Mouse (Mus musculus) midbrain, embryonic 16.5 days (tissue): ENCODE results near the gene Ntn5. TPM values are rescaled to one million over a fixed set of nuclear protein-coding genes. Genes with fewer than 3 reads are reported as not detected.

Source experiments
- ATAC-seq: fragments of 200-750 bp; cut with Nextera tagmentation; 2 replicates; pipeline ENCODE4 v1.8.0; 2017; ENCODE audit warnings: moderate TSS enrichment
- H3K27ac ChIP-seq: fragments of 300-500 bp; sonication (generic); 2 replicates; pipeline ENCODE4 v1.5.1; 2014; ENCODE audit warnings: mild to moderate bottlenecking, low read length, mixed read lengths
- H3K27me3 ChIP-seq: fragments of 300-500 bp; sonication (generic); 2 replicates; pipeline ENCODE4 v1.6.1; 2014; ENCODE audit warnings: low read depth, low read length, mixed read lengths; ENCODE audit not compliant: control insufficient read depth, insufficient read depth
- H3K36me3 ChIP-seq: fragments of 300-500 bp; sonication (generic); 2 replicates; pipeline ENCODE4 v1.6.1; 2014; ENCODE audit warnings: mild to moderate bottlenecking, low read length, moderate library complexity, mixed read lengths; ENCODE audit not compliant: control insufficient read depth, insufficient read depth
- H3K4me1 ChIP-seq: fragments of 300-500 bp; sonication (generic); 2 replicates; pipeline ENCODE4 v1.6.1; 2014; ENCODE audit warnings: mild to moderate bottlenecking, low read length, mixed read lengths; ENCODE audit not compliant: control insufficient read depth, insufficient read depth
- H3K4me2 ChIP-seq: fragments of 300-500 bp; sonication (generic); 2 replicates; pipeline ENCODE4 v1.6.1; 2014; ENCODE audit warnings: mild to moderate bottlenecking, low read length, mixed read lengths
- H3K4me3 ChIP-seq: fragments of 300-500 bp; sonication (generic); 2 replicates; pipeline ENCODE4 v1.5.1; 2014; ENCODE audit warnings: low read depth, mild to moderate bottlenecking, low read length, moderate library complexity, mixed read lengths
- H3K9ac ChIP-seq: fragments of 300-500 bp; sonication (generic); 2 replicates; pipeline ENCODE4 v1.6.1; 2014; ENCODE audit warnings: low read depth, low read length, mixed read lengths
- H3K9me3 ChIP-seq: fragments of 300-500 bp; sonication (generic); replicated peaks from 2 replicates; pipeline ENCODE4 v1.6.1; 2014; ENCODE audit warnings: mild to moderate bottlenecking, low read length, mixed read lengths; ENCODE audit not compliant: control insufficient read depth, poor library complexity, severe bottlenecking
- WGBS: fragments of 180-500 bp; shearing (Covaris S2); extraction: QIAGEN DNeasy Blood & Tissue Kit; methylation state at CpG from one replicate; pipeline ENCODE4 v1.1.7; 2014; 5-methylcytosine and 5-hydroxymethylcytosine counted together
- polyA plus RNA-seq: library from polyadenylated mRNA; unstranded; fragments of >200 nt; fragmentation: Nextera tagmentation; extraction: Ambion mirVana; gene quantifications from 2 replicates; pipeline ENCODE4 v1.2.1, GENCODE M21; 2015

The Ntn5 gene
- polyA plus RNA-seq, 1 experiment from 2014 or later = 0.23 TPM

DNA sequence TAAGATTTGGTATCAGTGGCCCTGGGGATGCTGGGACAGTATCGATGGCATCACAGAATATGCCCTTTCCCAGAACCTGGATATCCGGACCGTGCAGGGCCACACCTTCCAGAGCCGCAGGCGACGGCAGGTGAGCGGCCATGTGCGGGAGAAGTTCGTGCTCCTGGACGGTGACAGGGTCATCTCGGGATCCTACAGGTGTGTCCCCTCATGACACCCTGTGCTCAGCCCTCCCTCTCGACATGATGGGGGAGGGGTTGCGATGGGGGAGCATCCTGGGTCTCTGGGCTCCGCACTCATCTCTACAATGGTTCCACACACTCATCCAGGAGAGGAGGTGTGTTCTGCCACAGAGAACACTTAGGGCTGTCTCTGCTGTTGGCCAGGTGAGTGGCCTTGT is 40.0 kb downstream of the Ntn5 start:
- H3K27me3 ChIP-seq = no peaks in the 10 kb centered on the region
- peaks cover 26% of the 10 kb centered on the region for H3K36me3 ChIP-seq
- ATAC-seq = no peak
- H3K4me2 ChIP-seq = no peak overlapping the region
- H3K4me3 ChIP-seq = no peak overlapping the region
- WGBS = 95% methylated on average over 14 of the region's 14 CpGs
- no peak overlapping the region for H3K9ac ChIP-seq
- no peak overlapping the region for H3K27ac ChIP-seq
- no peaks in the 10 kb centered on the region for H3K9me3 ChIP-seq
- H3K4me1 ChIP-seq = peaks cover 10% of the 10 kb centered on the region

DNA sequence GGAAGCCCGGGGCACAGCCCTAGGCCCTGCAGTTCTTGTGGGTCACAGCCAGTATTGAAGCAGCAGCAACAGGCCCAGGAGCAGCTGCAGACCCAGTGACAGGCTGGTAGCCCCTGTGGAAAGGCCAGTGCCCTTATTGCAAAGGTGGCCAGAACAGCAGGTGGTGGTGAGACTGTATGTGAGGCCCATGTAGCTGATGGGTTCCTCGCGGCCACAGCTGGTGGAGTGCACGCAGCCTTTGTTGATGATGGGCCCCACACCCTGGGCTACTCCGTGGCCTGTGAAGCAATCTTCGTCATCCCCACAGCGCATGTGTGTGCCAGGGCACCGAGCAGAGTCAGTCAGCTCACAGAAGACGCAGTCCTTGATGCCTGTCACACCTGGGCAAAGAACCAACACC is 41.3 kb downstream of the Ntn5 start:
- peaks cover 18% of the 10 kb centered on the region for H3K36me3 ChIP-seq
- H3K4me2 ChIP-seq = no peak overlapping the region
- no peak overlapping the region for H3K4me3 ChIP-seq
- 96% methylated on average over 9 of the region's 9 CpGs for WGBS
- no peak overlapping the region for H3K27ac ChIP-seq
- ATAC-seq = no peak
- no peak overlapping the region for H3K9ac ChIP-seq
- H3K27me3 ChIP-seq = no peaks in the 10 kb centered on the region
- H3K9me3 ChIP-seq = no peaks in the 10 kb centered on the region
- no peaks in the 10 kb centered on the region for H3K4me1 ChIP-seq

DNA sequence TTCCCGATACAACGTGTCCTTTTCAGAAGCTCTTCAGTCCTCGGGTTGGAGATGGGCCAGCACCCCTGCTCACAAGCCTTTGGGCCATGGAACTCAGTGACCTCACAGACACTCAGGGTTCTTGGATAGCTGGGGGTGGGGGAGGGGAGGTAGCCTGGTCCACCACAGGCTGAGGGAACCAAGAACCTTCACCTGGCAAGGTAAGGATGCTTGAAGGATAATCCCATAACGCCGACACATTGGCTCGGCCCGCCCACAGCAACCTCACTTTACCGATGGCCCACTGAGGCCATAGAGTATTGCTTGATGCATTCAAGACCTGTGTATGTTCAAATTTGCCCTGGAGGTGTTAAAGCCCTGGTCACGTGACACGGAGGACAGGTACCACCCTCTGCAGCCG is 41.9 kb downstream of the Ntn5 start, which contains the start of gene Spaca4:
Gene Spaca4 (minus strand): TSS at position 101 of the 400 bp plus-strand sequence.
- Histone ChIP-seq H3K4me3 (no peak within 1 kb of the TSS), H3K27me3 (no peaks in the 10 kb centered on the region), H3K36me3 (peaks cover 16% of the 10 kb centered on the region), H3K9me3 (no peaks in the 10 kb centered on the region), H3K9ac (no peak within 1 kb of the TSS), H3K4me2 (no peak within 1 kb of the TSS), H3K27ac (no peak within 1 kb of the TSS), H3K4me1 (no peaks in the 10 kb centered on the region)
- WGBS = 91% methylated on average over 11 of the region's 11 CpGs
- no peak for ATAC-seq

DNA sequence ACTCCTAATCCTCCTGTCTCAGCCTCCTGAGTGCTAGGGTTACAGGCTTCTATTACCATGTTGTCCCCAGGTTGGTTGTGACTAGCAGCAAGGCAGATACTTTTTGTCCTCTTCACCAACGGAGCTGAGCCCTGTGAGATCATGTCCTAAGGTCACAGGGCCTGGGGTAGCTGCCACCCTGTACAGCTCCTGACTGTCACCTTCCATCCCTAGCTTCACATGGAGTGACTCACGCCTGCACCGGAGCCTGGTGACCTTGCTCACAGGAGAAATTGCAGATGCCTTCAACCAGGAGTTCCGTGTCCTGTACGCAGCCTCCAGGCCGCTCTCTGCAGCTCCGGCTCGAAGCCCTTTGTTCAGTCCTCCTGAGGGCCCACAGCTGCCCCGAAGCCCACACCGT is 42.6 kb downstream of the Ntn5 start:
- Histone ChIP-seq H3K9me3 (no peaks in the 10 kb centered on the region), H3K27me3 (no peaks in the 10 kb centered on the region), H3K27ac (no peak overlapping the region), H3K36me3 (peaks cover 12% of the 10 kb centered on the region; the same call in 1 of the 2 replicates), H3K4me1 (no peaks in the 10 kb centered on the region), H3K4me3 (no peak overlapping the region), H3K9ac (no peak overlapping the region), H3K4me2 (no peak overlapping the region)
- ATAC-seq = no peak
- WGBS = 95% methylated on average over 10 of the region's 10 CpGs

GRCm38 (mm10) chr7:45727625-45728024 is 43.8 kb downstream of the Ntn5 start:
- Histone ChIP-seq H3K4me3 (no peak overlapping the region), H3K36me3 (peaks cover 9% of the 10 kb centered on the region; the same call in 1 of the 2 replicates), H3K27ac (no peak overlapping the region), H3K4me1 (no peaks in the 10 kb centered on the region), H3K9ac (no peak overlapping the region), H3K4me2 (no peak overlapping the region), H3K27me3 (no peaks in the 10 kb centered on the region), H3K9me3 (no peaks in the 10 kb centered on the region)
- whole genome bisulfite sequencing = 95% methylated on average over 3 of the region's 3 CpGs
- ATAC-seq = no peak

- H3K27me3 ChIP-seq = no peaks in the 10 kb centered on the region
- 19% methylated on average over 16 of the region's 16 CpGs for WGBS
Measured at GRCm38 (mm10) chr7:45730727-45731431, 47.1 kb downstream of the Ntn5 start.

DNA sequence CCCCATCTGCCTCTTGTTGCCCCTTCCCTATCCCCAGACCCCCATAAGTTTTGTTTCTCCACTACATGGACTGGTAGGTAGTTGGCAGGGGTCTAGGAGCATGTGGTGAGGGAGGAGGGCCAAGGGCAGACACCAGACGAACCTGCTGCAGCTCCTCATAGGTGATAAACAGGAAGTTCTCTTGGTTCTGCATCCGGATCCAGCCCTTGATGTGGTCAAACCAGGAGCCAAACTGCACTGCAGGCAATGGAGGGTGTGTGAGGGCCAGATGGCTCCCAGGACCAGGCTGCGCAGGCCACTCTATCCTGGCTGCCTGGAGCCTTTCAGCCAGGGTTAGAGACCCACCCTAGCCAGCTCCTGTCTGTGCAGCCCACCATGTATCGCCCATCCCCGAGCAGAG is 49.7 kb downstream of the Ntn5 start:
- no peak overlapping the region for H3K27ac ChIP-seq
- no peaks in the 10 kb centered on the region for H3K9me3 ChIP-seq
- no peak for ATAC-seq
- no peaks in the 10 kb centered on the region for H3K4me1 ChIP-seq
- no peak overlapping the region for H3K9ac ChIP-seq
- no peaks in the 10 kb centered on the region for H3K27me3 ChIP-seq
- no peaks in the 10 kb centered on the region for H3K36me3 ChIP-seq
- 86% methylated on average over 5 of the region's 5 CpGs for WGBS
- no peak overlapping the region for H3K4me2 ChIP-seq
- no peak overlapping the region for H3K4me3 ChIP-seq

More at GRCm38 (mm10) chr7:45730727-45731431, 47.1 kb downstream of the Ntn5 start:
- ATAC-seq = no peak
- H3K36me3 ChIP-seq = no peaks in the 10 kb centered on the region
- no peaks in the 10 kb centered on the region for H3K4me1 ChIP-seq
- no peak overlapping the region for H3K27ac ChIP-seq
- no peak overlapping the region for H3K9ac ChIP-seq
- no peaks in the 10 kb centered on the region for H3K9me3 ChIP-seq
- no peak overlapping the region for H3K4me3 ChIP-seq
- H3K4me2 ChIP-seq = no peak overlapping the region

DNA sequence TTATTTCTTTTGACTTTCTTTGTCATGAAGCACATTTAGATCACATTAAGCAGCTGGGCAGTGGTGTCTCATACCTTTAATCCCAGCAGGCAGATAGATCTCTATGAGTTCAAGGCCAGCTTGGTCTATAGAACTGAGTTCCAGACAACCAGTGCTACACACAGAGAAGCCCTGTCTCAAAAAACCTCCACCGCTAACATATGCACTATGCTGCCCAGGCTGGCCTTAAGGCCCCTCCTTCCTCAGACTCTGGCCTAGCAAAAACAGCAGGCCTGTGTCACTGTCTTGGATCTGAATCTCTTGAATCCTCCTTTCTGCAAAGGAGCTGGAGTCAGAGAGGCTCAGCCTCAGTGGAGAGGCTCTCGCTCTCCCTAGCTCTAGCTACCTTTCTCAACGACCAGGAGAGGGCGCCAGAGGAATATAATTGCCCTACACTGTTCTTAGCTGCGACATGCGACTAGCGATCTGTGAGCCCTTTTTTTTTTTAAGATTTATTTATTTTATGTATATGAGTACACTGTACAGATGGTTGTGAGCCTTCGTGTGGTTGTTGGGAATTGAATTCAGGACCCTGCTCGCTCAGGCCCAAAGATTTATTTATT is 55.4 kb downstream of the Ntn5 start:
- H3K27me3 ChIP-seq = no peaks in the 10 kb centered on the region; the same call in 1 of the 2 replicates
- no peak overlapping the region for H3K9ac ChIP-seq
- WGBS = 5% methylated on average over 9 of the region's 9 CpGs
- ATAC-seq = peak; percentile 92
- no peak overlapping the region for H3K27ac ChIP-seq
- H3K9me3 ChIP-seq = no peaks in the 10 kb centered on the region
- H3K4me2 ChIP-seq = no peak overlapping the region
- H3K4me3 ChIP-seq = no peak overlapping the region
- no peaks in the 10 kb centered on the region for H3K4me1 ChIP-seq
- H3K36me3 ChIP-seq = no peaks in the 10 kb centered on the region

DNA sequence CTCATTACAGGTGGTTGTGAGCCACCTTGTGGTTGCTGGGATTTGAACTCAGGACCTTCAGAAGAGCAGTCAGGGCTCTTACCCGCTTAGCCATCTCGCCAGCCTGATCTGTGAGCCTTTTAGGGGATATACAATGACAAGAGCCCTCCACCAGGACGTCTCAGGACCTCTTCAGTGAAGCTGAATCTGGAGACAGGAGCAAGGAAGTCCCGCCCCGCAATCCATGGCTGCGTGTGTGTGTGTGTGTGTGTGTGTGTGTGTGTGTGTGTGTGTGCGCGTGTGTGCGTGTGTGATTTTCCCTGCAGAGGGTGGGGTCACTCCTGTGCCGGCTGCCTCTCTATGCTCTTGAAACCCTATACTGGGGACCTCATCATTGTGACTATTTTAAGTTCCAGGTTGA is 56.0 kb downstream of the Ntn5 start:
- 63% methylated on average over 10 of the region's 10 CpGs for WGBS
- no peak overlapping the region for H3K4me3 ChIP-seq
- no peaks in the 10 kb centered on the region for H3K36me3 ChIP-seq
- no peak overlapping the region for H3K4me2 ChIP-seq
- H3K4me1 ChIP-seq = no peaks in the 10 kb centered on the region
- H3K27ac ChIP-seq = no peak overlapping the region
- H3K9me3 ChIP-seq = no peaks in the 10 kb centered on the region
- no peak for ATAC-seq
- H3K9ac ChIP-seq = no peak overlapping the region
- no peaks in the 10 kb centered on the region; the same call in 1 of the 2 replicates for H3K27me3 ChIP-seq
